Mouse (Mus musculus) intestine, postnatal 0 days (tissue): Measurements from ENCODE around the gene Ecpas. TPM values are rescaled to one million over a fixed set of nuclear protein-coding genes. Genes with fewer than 3 reads are reported as not detected.
A peak's percentile ranks its signal among the peaks of the same experiment; 100 is the strongest.

Experiments used
- ATAC-seq: fragments of 200-750 bp; cut with Nextera tagmentation; 2 replicates; pipeline ENCODE4 v1.8.0; 2017; ENCODE audit warnings: mild to moderate bottlenecking, moderate TSS enrichment, moderate library complexity
- H3K27ac ChIP-seq: fragments of 300-500 bp; sonication (generic); 2 replicates; pipeline ENCODE4 v1.5.1; 2014; ENCODE audit warnings: mild to moderate bottlenecking, low read depth, low read length, moderate library complexity
- H3K27me3 ChIP-seq: fragments of 300-500 bp; sonication (generic); replicated peaks from 2 replicates; pipeline ENCODE4 v1.6.1; 2014; ENCODE audit warnings: low read length, mixed read lengths; ENCODE audit not compliant: control insufficient read depth, insufficient read depth
- H3K36me3 ChIP-seq: fragments of 300-500 bp; sonication (generic); 2 replicates; pipeline ENCODE4 v1.6.1; 2014; ENCODE audit warnings: mild to moderate bottlenecking, moderate library complexity; ENCODE audit not compliant: control insufficient read depth, insufficient read depth
- H3K4me1 ChIP-seq: fragments of 300-500 bp; sonication (generic); replicated peaks from 2 replicates; pipeline ENCODE4 v1.6.1; 2014; ENCODE audit warnings: antibody characterized with exemption, low read length, mixed read lengths; ENCODE audit not compliant: control insufficient read depth, insufficient read depth
- H3K4me2 ChIP-seq: fragments of 300-500 bp; sonication (generic); replicated peaks from 2 replicates; pipeline ENCODE4 v1.6.1; 2014; ENCODE audit warnings: low read depth, mild to moderate bottlenecking, moderate library complexity
- H3K4me3 ChIP-seq: fragments of 300-500 bp; sonication (generic); 2 replicates; pipeline ENCODE4 v1.5.1; 2014; ENCODE audit warnings: low read depth, low read length
- H3K9ac ChIP-seq: fragments of 300-500 bp; sonication (generic); 2 replicates; pipeline ENCODE4 v1.6.1; 2014; ENCODE audit warnings: mild to moderate bottlenecking, low read depth, low read length
- H3K9me3 ChIP-seq: fragments of 300-500 bp; sonication (generic); 2 replicates; pipeline ENCODE4 v1.6.1; 2016; ENCODE audit warnings: mixed run types; ENCODE audit not compliant: control insufficient read depth
- CTCF ChIP-seq: sonication (generic); IDR thresholded peaks from 2 replicates; pipeline ENCODE4 v1.5.1; 2016; ENCODE audit warnings: low read depth, mild to moderate bottlenecking, control low read depth, antibody characterized with exemption, moderate library complexity
- WGBS: fragments of 180-500 bp; shearing (Covaris S2); extraction: QIAGEN DNeasy Blood & Tissue Kit; methylation state at CpG from one replicate; pipeline ENCODE4 v1.1.7; 2014; 5-methylcytosine and 5-hydroxymethylcytosine counted together
- polyA plus RNA-seq: library from polyadenylated mRNA; unstranded; fragments of >200 nt; fragmentation: Nextera tagmentation; extraction: Ambion mirVana; gene quantifications from 2 replicates; pipeline ENCODE4 v1.2.1, GENCODE M21; 2015

Gene Ecpas
- polyA plus RNA-seq, 1 experiment from 2014 or later, result 14.4 TPM

GRCm38 (mm10) chr4:58787616-58788015, 124.9 kb downstream of the Ecpas start, which contains the start of gene Olfr267:
Gene Olfr267, minus strand, starts transcription at chr4:58787716.
- no peak within 1 kb of the TSS for H3K27ac ChIP-seq
- H3K36me3 ChIP-seq, result no peaks in the 10 kb centered on the region
- H3K9ac ChIP-seq, result no peak within 1 kb of the TSS
- no peaks in the 10 kb centered on the region for H3K27me3 ChIP-seq
- no peaks in the 10 kb centered on the region for H3K9me3 ChIP-seq
- H3K4me3 ChIP-seq, result no peak within 1 kb of the TSS
- no peaks in the 10 kb centered on the region for H3K4me1 ChIP-seq
- no peak for TF ChIP-seq CTCF
- no peak within 1 kb of the TSS for H3K4me2 ChIP-seq
- no peak for ATAC-seq

DNA sequence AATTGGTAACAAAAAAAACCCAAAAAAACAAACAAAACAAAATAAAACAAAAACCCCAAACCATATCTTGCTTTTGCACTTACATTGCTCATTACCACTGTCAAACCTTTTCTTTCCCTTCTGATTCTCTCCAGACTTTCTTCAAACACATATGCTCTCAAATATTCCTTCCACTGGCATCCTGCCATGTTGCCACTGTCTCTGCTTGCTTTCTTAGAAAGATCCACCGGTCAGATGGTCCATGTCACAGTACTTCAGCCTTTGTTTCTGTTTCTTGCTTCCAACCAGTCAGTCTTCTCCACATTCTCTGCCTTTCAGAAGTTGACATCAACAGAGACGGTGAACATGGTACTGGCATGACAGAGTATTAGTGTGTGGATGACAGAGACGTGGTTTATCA, 125.9 kb downstream of the Ecpas start:
- Histone ChIP-seq H3K9me3 (no peaks in the 10 kb centered on the region), H3K4me3 (no peak overlapping the region), H3K9ac (no peak overlapping the region), H3K27me3 (no peaks in the 10 kb centered on the region), H3K27ac (no peak overlapping the region), H3K36me3 (no peaks in the 10 kb centered on the region), H3K4me1 (no peaks in the 10 kb centered on the region), H3K4me2 (no peak overlapping the region)
- 66% methylated on average over 3 of the region's 3 CpGs for WGBS
- ATAC-seq, result no peak
- TF ChIP-seq CTCF, result no peak

DNA sequence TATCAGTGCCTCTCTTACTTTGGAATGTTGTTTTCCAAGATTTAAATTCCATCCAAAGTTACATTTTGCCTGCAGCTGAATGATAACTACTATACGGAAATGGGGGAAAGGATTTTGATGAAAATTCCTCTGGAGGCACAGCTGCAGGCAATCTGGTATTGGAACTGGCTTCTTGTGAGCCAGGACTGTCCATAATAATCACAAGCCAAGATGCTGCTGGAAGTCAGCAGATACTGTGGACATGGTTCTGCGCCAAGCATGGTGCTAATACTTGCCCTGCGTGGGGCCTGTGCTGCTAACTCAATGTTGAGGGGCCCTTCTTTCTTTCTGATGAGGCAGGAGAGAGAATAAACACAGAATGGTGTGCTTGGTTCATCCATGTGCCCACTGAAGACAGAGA, 149.1 kb downstream of the Ecpas start:
- ATAC-seq, result no peak
- WGBS, result 79% methylated on average over 3 of the region's 3 CpGs

DNA sequence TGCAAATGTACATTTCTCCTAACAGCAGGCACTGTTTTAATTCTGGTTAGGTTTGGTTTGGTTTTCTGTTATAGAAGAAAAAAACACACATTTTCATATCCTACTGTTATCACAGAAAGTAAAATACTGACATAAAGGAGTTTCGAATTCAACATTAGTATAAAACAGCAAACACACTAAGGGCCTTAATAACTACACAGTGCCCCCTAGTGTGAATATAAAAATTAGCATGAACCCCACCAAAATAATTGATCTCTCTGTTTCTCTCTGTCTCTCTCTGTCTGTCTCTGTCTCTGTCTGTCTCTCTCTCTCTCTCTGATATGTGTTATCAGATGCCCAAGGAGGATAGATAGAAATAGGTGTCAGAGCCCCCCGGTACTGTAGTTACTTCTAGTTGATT, 163.0 kb downstream of the Ecpas start:
- no peak overlapping the region for H3K9ac ChIP-seq
- H3K4me1 ChIP-seq, result no peaks in the 10 kb centered on the region
- no peaks in the 10 kb centered on the region for H3K27me3 ChIP-seq
- H3K36me3 ChIP-seq, result no peaks in the 10 kb centered on the region
- H3K27ac ChIP-seq, result no peak overlapping the region
- no peaks in the 10 kb centered on the region for H3K9me3 ChIP-seq
- no peak for ATAC-seq
- no peak overlapping the region for H3K4me3 ChIP-seq
- peak overlapping the region; percentile 7; the same call in 1 of the 2 replicates for H3K4me2 ChIP-seq
- TF ChIP-seq CTCF, result peak; percentile 78
- WGBS, result 26% methylated on average over 2 of the region's 2 CpGs

More for the DNA sequence above, 149.1 kb downstream of the Ecpas start:
- no peaks in the 10 kb centered on the region for H3K36me3 ChIP-seq
- H3K4me2 ChIP-seq, result no peak overlapping the region
- TF ChIP-seq CTCF, result no peak
- H3K27me3 ChIP-seq, result no peaks in the 10 kb centered on the region
- no peak overlapping the region for H3K27ac ChIP-seq
- H3K9ac ChIP-seq, result no peak overlapping the region
- H3K4me1 ChIP-seq, result no peaks in the 10 kb centered on the region
- H3K9me3 ChIP-seq, result no peaks in the 10 kb centered on the region
- no peak overlapping the region for H3K4me3 ChIP-seq

DNA sequence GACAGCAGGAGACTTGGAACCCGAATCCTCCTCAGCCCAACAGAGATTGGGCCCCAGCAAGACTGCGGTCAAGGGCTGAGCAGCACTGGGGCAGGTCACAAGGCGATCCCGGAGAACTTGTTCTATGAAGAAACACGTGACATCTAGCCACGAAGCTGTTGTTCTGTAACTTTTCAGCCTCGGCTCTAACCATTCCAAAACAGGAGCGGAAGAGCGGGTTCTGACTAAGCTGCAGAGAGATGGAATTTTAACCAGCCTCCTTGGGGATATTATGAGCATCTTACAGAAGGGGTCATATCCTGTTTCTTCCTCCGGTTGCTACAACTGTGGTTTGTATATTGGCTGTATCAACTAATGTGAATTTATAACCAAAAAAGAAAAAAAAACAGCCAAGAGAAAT, 163.4 kb downstream of the Ecpas start:
- no peaks in the 10 kb centered on the region for H3K9me3 ChIP-seq
- H3K36me3 ChIP-seq, result no peaks in the 10 kb centered on the region
- no peak overlapping the region for H3K4me3 ChIP-seq
- peak overlapping the region; percentile 28; the same call in 1 of the 2 replicates for H3K27ac ChIP-seq
- no peak for ATAC-seq
- WGBS, result 46% methylated on average over 10 of the region's 10 CpGs
- no peak for TF ChIP-seq CTCF
- no peaks in the 10 kb centered on the region for H3K4me1 ChIP-seq
- no peak overlapping the region for H3K9ac ChIP-seq
- no peaks in the 10 kb centered on the region for H3K27me3 ChIP-seq
- H3K4me2 ChIP-seq, result peak overlapping the region; percentile 7; the same call in 1 of the 2 replicates

Other genes starting within 250 kb of the Ecpas start
- 0.03 TPM in 1 of 2 replicates, not detected in the other for gene Olfr267, start 125.0 kb downstream of the Ecpas start, polyA plus RNA-seq
- gene Zkscan16, start 30.9 kb upstream of the Ecpas start, polyA plus RNA-seq, result 0.04 and 0.12 TPM in 2 replicates
- 31.1 and 33.3 TPM in 2 replicates for gene Ptgr1, start 74.4 kb upstream of the Ecpas start, polyA plus RNA-seq
- gene Dnajc25, start 82.3 kb upstream of the Ecpas start, polyA plus RNA-seq, result 13.0 and 13.1 TPM in 2 replicates
- gene Gm20503, start 90.5 kb upstream of the Ecpas start, polyA plus RNA-seq, result 18.6 and 24.2 TPM in 2 replicates
- 49.7 and 56.0 TPM in 2 replicates for gene Gng10, start 122.3 kb upstream of the Ecpas start, polyA plus RNA-seq
- not detected in 2 replicates for gene AI481877, start 226.2 kb upstream of the Ecpas start, polyA plus RNA-seq